13 mouse cellular contexts compared by ENCODE assay signal in genomic region chr13:34806532-34807092, GRCm38 (mm10).
A peak's percentile ranks its signal among the peaks of the same experiment; 100 is the strongest.
DNase-seq lines count a peak whose midpoint lies in the region; ATAC-seq lines count a peak whose summit lies in the region.
"Had no signal": no experiment of that assay in that cellular context is flagged by ENCODE, and none has a peak within 500 bp of the region (broad histone marks: within the 10 kb centered on the region; RNA-seq: fewer than 3 reads in every experiment).

No protein-coding gene starts in this region.

- DNase-seq in heart, postnatal 4 days, result no peak
- peak; percentile 28 for DNase-seq in MN1 (ENCODE audit: low spot score)
- peak; percentile 26 for DNase-seq in mesoderm, embryonic 11.5 days (ENCODE audit: low read depth, low spot score)
- no peak for DNase-seq in layer of hippocampus, postnatal 10 days (ENCODE audit: low spot score in 2 of 2)
- no peak for DNase-seq in B cell, adult 2 months
- DNase-seq in spleen, postnatal 4 days (ENCODE audit: low spot score in 2 of 2), result no peak
- DNase-seq: cerebellum, adult 11 months; kidney, adult 18-20 months; right cerebral cortex, adult 18-20 months had no signal

- no peak overlapping the region for H3K4me2 ChIP-seq in heart, embryonic 16.5 days (ENCODE audit: low read depth, low read length)
- H3K4me2 ChIP-seq in forebrain, embryonic 12.5 days, result no peak overlapping the region

- no peaks in the 10 kb centered on the region for H3K27me3 ChIP-seq in heart, embryonic 16.5 days (ENCODE audit: control insufficient read depth, insufficient read depth, low read length)
- no peaks in the 10 kb centered on the region for H3K27me3 ChIP-seq in forebrain, embryonic 12.5 days
- H3K27me3 ChIP-seq: CH12.LX had no signal

- 50% methylated on average over 9 of the region's 9 CpGs for WGBS in heart, embryonic 16.5 days
- 45% methylated on average over 9 of the region's 9 CpGs for WGBS in forebrain, embryonic 12.5 days

- no peak overlapping the region for H3K27ac ChIP-seq in heart, embryonic 16.5 days (ENCODE audit: low read length)
- peak overlapping the region; percentile 59; the same call in 1 of the 2 replicates for H3K27ac ChIP-seq in forebrain, embryonic 12.5 days

- H3K9ac ChIP-seq in heart, embryonic 16.5 days (ENCODE audit: low read length), result no peak overlapping the region
- H3K9ac ChIP-seq in forebrain, embryonic 12.5 days, result no peak overlapping the region

- H3K4me1 ChIP-seq in heart, embryonic 16.5 days (ENCODE audit: control insufficient read depth, insufficient read depth, low read length), result peaks cover 2% of the 10 kb centered on the region; the same call in 1 of the 2 replicates
- H3K4me1 ChIP-seq in forebrain, embryonic 12.5 days, result peaks cover 13% of the 10 kb centered on the region

- peak; percentile 60; the same call in 1 of the 2 replicates for ATAC-seq in heart, embryonic 16.5 days (replicated peaks; ENCODE audit: extremely low read depth, insufficient read depth, low FRiP score)
- peak; percentile 73; the same call in 1 of the 2 replicates for ATAC-seq in forebrain, embryonic 12.5 days (ENCODE audit: low FRiP score)
- ATAC-seq: activated CD4-positive, CD25-positive, alpha-beta regulatory T cell, adult 4 months had no signal

- H3K36me3 ChIP-seq in heart, embryonic 16.5 days (ENCODE audit: control insufficient read depth, insufficient read depth), result no peaks in the 10 kb centered on the region
- no peaks in the 10 kb centered on the region for H3K36me3 ChIP-seq in forebrain, embryonic 12.5 days (replicated peaks)

- H3K4me3 ChIP-seq in heart, embryonic 16.5 days (ENCODE audit: low read length), result no peak overlapping the region
- no peak overlapping the region for H3K4me3 ChIP-seq in forebrain, embryonic 12.5 days (replicated peaks)

- no peaks in the 10 kb centered on the region for H3K9me3 ChIP-seq in heart, embryonic 16.5 days (replicated peaks; ENCODE audit: control insufficient read depth, low read length)
- no peaks in the 10 kb centered on the region for H3K9me3 ChIP-seq in forebrain, embryonic 12.5 days

Comparison
In these comparisons a context has a peak if more than half of its experiments do, and no peak if none do; other contexts are left out.
1. DNase-seq: peak in MN1 (single experiment) and mesoderm, embryonic 11.5 days (single experiment); none in heart, postnatal 4 days (single experiment), layer of hippocampus, postnatal 10 days (0 of 2), B cell, adult 2 months (0 of 2) and spleen, postnatal 4 days (0 of 2).